Mouse (Mus musculus): ENCODE results near the gene Abl1. TPM values are rescaled to one million over a fixed set of nuclear protein-coding genes. Genes with fewer than 3 reads are reported as not detected.

The Abl1 gene
- polyA plus RNA-seq, 1 experiment from 2014 or later: 30.2 TPM

DNA sequence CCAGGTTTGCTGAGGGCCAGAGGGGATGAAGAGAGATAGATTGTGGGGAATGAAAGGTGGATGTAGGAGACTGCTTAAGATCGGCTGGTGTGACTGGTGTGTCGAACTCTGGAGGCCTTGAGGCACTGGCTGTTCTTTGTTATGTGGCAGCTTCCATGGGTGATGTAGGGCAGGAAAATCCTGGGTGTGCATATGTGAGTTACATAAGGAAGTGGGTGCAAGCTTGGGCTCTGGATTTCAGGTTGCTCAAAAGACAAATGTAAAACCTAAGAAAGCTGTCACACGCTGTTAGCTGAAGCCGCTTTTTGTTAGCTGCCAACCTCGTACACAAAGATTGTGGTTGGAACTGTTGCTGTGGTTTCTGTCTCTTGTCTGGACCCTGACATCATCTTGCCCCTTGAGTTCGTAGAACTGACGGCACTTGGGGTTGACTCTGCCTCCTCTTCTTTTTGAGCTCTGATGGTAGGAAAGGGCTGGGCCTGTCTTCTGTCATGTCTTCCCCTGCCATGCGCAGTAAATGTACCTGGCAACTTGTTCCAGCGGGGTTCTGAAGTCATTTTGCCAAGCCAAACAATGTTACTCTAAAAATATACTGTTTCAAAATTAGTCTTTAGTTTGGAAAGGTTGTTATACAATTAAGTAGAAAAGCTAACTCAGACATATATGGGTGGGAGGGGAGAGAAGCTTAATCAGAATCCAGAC lies 39.6 kb downstream of the Abl1 start:
- Histone ChIP-seq H3K9me3 (no peaks in the 10 kb centered on the region), H3K27ac (no peak overlapping the region; the same call in 1 of the 2 replicates), H3K4me2 (no peak overlapping the region), H3K4me3 (replicated peaks) (no peak overlapping the region), H3K27me3 (replicated peaks) (no peaks in the 10 kb centered on the region), H3K36me3 (no peaks in the 10 kb centered on the region), H3K9ac (no peak overlapping the region), H3K4me1 (0 out of 2 replicates have a peak, but pooled peaks cover 5% of the 10 kb centered on the region)
- no peak for ATAC-seq (ENCODE audit: insufficient read depth, low FRiP score, low read depth)
- WGBS: 72% methylated on average over 9 of the region's 9 CpGs

- H3K4me3 ChIP-seq (replicated peaks): no peak overlapping the region
- 74% methylated on average over 5 of the region's 5 CpGs for WGBS
- no peak overlapping the region for H3K27ac ChIP-seq
- H3K4me2 ChIP-seq: no peak overlapping the region
- H3K9me3 ChIP-seq: no peaks in the 10 kb centered on the region
- H3K9ac ChIP-seq: no peak overlapping the region
- no peaks in the 10 kb centered on the region for H3K27me3 ChIP-seq (replicated peaks)
- 0 out of 2 replicates have a peak, but pooled peaks cover 5% of the 10 kb centered on the region for H3K4me1 ChIP-seq
- H3K36me3 ChIP-seq: no peaks in the 10 kb centered on the region
- no peak for ATAC-seq (ENCODE audit: insufficient read depth, low FRiP score, low read depth)
Measured at GRCm38 (mm10) chr2:31730640-31731039, 42.5 kb downstream of the Abl1 start.

GRCm38 (mm10) chr2:31732497-31732896 lies 44.3 kb downstream of the Abl1 start:
- ATAC-seq (ENCODE audit: insufficient read depth, low FRiP score, low read depth): no peak
- no peaks in the 10 kb centered on the region for H3K36me3 ChIP-seq
- no peak overlapping the region for H3K4me3 ChIP-seq (replicated peaks)
- 58% methylated on average over 3 of the region's 3 CpGs for WGBS
- H3K27ac ChIP-seq: 0 out of 2 replicates have a peak overlapping the region, but pooled peaks have one; percentile 7
- H3K4me2 ChIP-seq: no peak overlapping the region
- H3K27me3 ChIP-seq (replicated peaks): no peaks in the 10 kb centered on the region
- H3K4me1 ChIP-seq: 0 out of 2 replicates have a peak, but pooled peaks cover 3% of the 10 kb centered on the region
- H3K9me3 ChIP-seq: no peaks in the 10 kb centered on the region
- H3K9ac ChIP-seq: no peak overlapping the region

- no peak overlapping the region for H3K4me3 ChIP-seq (replicated peaks)
- ATAC-seq (ENCODE audit: insufficient read depth, low FRiP score, low read depth): 0 out of 2 replicates have a peak, but pooled peaks have one; percentile 22
- H3K4me2 ChIP-seq: no peak overlapping the region
- H3K4me1 ChIP-seq: no peaks in the 10 kb centered on the region
- no peaks in the 10 kb centered on the region for H3K36me3 ChIP-seq
- H3K27ac ChIP-seq: no peak overlapping the region
- H3K27me3 ChIP-seq (replicated peaks): no peaks in the 10 kb centered on the region
- H3K9ac ChIP-seq: no peak overlapping the region
- no peaks in the 10 kb centered on the region for H3K9me3 ChIP-seq
- 49% methylated on average over 5 of the region's 5 CpGs for WGBS
Measured at GRCm38 (mm10) chr2:31733558-31733957, 45.4 kb downstream of the Abl1 start.

- no peak for ATAC-seq (ENCODE audit: insufficient read depth, low FRiP score, low read depth)
- no peaks in the 10 kb centered on the region for H3K9me3 ChIP-seq
- H3K4me3 ChIP-seq (replicated peaks): no peak overlapping the region
- 67% methylated on average over 3 of the region's 3 CpGs for WGBS
- H3K4me2 ChIP-seq: no peak overlapping the region
- no peak overlapping the region for H3K27ac ChIP-seq
- no peaks in the 10 kb centered on the region for H3K36me3 ChIP-seq
- 0 out of 2 replicates have a peak, but pooled peaks cover 4% of the 10 kb centered on the region for H3K4me1 ChIP-seq
- H3K27me3 ChIP-seq (replicated peaks): no peaks in the 10 kb centered on the region
- H3K9ac ChIP-seq: no peak overlapping the region
Measured at GRCm38 (mm10) chr2:31739041-31739440, 50.9 kb downstream of the Abl1 start.

DNA sequence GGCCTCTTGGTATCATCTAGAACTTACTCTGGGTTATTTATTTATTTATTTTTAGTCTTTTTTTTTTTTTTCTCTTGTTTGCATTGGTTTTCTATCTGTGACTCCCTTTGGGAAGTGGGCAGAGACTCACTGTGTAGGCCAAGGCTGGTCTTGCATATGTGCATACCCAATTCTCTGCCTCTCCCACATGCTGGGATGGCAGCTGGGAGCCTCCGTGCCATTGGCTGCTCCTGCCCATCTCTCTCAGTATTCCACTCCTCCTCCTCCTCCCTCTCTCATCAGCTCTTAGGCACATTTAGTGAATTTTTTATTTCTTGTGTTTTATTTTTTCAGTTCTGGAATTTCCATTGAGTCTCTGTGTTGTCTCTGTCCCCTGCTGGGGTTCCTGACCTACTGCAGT lies 53.6 kb downstream of the Abl1 start:
- peak overlapping the region; percentile 27; the same call in 1 of the 2 replicates for H3K27ac ChIP-seq
- no peaks in the 10 kb centered on the region for H3K36me3 ChIP-seq
- H3K4me3 ChIP-seq (replicated peaks): no peak overlapping the region
- H3K9me3 ChIP-seq: no peaks in the 10 kb centered on the region
- WGBS: 73% methylated on average over 1 of the region's 1 CpGs
- 0 out of 2 replicates have a peak, but pooled peaks cover 6% of the 10 kb centered on the region for H3K4me1 ChIP-seq
- no peak for ATAC-seq (ENCODE audit: insufficient read depth, low FRiP score, low read depth)
- H3K4me2 ChIP-seq: no peak overlapping the region
- no peak overlapping the region for H3K9ac ChIP-seq
- H3K27me3 ChIP-seq (replicated peaks): no peaks in the 10 kb centered on the region

DNA sequence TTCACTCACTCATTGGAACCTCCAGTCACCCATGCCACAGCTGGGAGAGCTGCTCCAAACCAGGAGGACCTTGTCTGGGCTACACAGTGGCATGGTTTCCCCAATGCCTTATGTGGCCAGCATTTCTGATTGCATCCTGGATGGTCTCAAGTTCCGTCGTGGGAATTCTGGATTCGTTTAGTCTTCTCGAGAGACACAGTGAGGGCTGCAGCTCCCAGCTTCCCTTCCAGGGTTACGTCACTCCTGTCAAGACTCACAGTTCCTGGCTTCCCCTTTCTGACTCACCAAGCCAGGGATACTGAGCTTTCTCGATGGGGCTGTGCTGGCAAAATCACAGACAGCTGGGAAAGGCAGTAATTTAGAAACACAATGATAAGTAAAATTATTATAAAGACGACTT lies 54.0 kb downstream of the Abl1 start:
- H3K27me3 ChIP-seq (replicated peaks): no peaks in the 10 kb centered on the region
- no peak overlapping the region for H3K4me3 ChIP-seq (replicated peaks)
- H3K9me3 ChIP-seq: no peaks in the 10 kb centered on the region
- no peak for ATAC-seq (ENCODE audit: insufficient read depth, low FRiP score, low read depth)
- no peak overlapping the region for H3K4me2 ChIP-seq
- H3K27ac ChIP-seq: peak overlapping the region; percentile 27; the same call in 1 of the 2 replicates
- H3K9ac ChIP-seq: no peak overlapping the region
- WGBS: 27% methylated on average over 7 of the region's 7 CpGs
- peaks cover 6% of the 10 kb centered on the region; the same call in 1 of the 2 replicates for H3K4me1 ChIP-seq
- no peaks in the 10 kb centered on the region for H3K36me3 ChIP-seq

- Histone ChIP-seq H3K36me3 (no peaks in the 10 kb centered on the region), H3K4me2 (no peak overlapping the region), H3K27ac (no peak overlapping the region), H3K27me3 (replicated peaks) (no peaks in the 10 kb centered on the region), H3K4me1 (peaks cover 32% of the 10 kb centered on the region), H3K9me3 (no peaks in the 10 kb centered on the region), H3K9ac (no peak overlapping the region), H3K4me3 (replicated peaks) (no peak overlapping the region)
- ATAC-seq (ENCODE audit: insufficient read depth, low FRiP score, low read depth): no peak
Measured at GRCm38 (mm10) chr2:31745741-31746243, 57.6 kb downstream of the Abl1 start.

GRCm38 (mm10) chr2:31746835-31747234 lies 58.7 kb downstream of the Abl1 start:
- WGBS: 36% methylated on average over 4 of the region's 4 CpGs
- Histone ChIP-seq H3K4me3 (replicated peaks) (no peak overlapping the region), H3K4me1 (peaks cover 32% of the 10 kb centered on the region), H3K9ac (no peak overlapping the region), H3K27ac (no peak overlapping the region), H3K4me2 (no peak overlapping the region), H3K9me3 (no peaks in the 10 kb centered on the region), H3K36me3 (no peaks in the 10 kb centered on the region), H3K27me3 (replicated peaks) (no peaks in the 10 kb centered on the region)
- ATAC-seq (ENCODE audit: insufficient read depth, low FRiP score, low read depth): no peak

DNA sequence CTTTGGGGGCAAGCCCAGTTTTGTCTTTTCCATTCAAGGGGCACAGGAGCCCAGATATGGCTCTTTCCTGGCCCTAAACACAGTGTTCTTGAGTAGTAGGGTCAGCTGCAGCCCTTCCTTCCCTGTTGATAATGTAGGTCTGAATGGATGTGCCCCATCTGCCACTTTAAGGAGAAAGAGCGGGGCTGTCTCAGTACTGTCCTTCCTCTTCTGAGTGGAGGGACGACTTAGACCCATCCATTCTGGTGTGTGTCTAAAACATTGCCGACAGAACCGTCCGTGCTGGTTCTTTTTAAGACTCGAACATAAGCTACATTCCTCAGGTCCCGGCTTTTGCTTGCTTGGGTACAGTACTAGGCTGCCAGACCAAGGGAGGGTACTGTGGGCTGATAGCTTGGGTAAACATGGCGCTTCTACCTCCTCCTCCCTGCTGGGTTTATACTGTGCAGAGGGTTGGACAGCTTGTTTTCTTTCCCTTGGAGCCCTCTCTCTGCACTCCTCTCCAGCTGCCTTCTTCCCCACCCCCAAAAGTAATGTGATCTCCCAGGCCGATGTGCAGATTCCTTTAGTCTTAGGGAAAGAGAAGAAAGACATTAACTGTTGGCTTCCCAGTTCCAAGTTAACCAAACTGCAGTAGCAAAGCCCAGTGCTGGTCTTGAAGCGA lies 61.0 kb downstream of the Abl1 start:
- 13% methylated on average over 10 of the region's 10 CpGs for WGBS
- Histone ChIP-seq H3K27ac (peak overlapping the region; percentile 95), H3K9me3 (no peaks in the 10 kb centered on the region), H3K9ac (no peak overlapping the region), H3K27me3 (replicated peaks) (no peaks in the 10 kb centered on the region), H3K4me3 (replicated peaks) (peak overlapping the region; percentile 25), H3K4me1 (peaks cover 32% of the 10 kb centered on the region), H3K36me3 (no peaks in the 10 kb centered on the region), H3K4me2 (peak overlapping the region; percentile 51)
- ATAC-seq (ENCODE audit: insufficient read depth, low FRiP score, low read depth): peak; percentile 95

GRCm38 (mm10) chr2:31750133-31750532 lies 62.0 kb downstream of the Abl1 start:
- WGBS: 71% methylated on average over 5 of the region's 5 CpGs
- Histone ChIP-seq H3K36me3 (no peaks in the 10 kb centered on the region), H3K9me3 (no peaks in the 10 kb centered on the region), H3K27me3 (replicated peaks) (no peaks in the 10 kb centered on the region), H3K4me1 (peaks cover 30% of the 10 kb centered on the region), H3K4me2 (no peak overlapping the region), H3K4me3 (replicated peaks) (no peak overlapping the region), H3K27ac (0 out of 2 replicates have a peak overlapping the region, but pooled peaks have one; percentile 95), H3K9ac (no peak overlapping the region)
- no peak for ATAC-seq (ENCODE audit: insufficient read depth, low FRiP score, low read depth)

DNA sequence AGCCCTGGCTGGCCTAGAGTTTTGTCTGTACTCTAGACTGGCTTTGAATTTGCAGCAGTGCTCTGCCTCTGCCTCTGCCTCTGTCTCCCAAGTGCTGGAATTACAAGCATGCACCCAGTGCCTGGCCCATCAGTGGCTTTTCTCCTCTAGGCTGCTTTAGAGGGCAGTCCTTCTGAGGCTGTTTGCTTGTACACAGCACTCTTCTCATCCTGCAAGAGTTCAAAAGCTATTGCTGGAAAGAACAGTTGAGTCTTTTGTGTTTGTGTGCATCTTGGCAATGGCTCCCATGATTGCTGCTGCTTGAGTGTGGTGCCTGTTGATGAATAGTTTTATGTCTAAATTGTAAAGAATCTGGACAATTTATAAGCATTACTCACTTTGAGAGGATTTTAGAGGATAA lies 69.3 kb downstream of the Abl1 start:
- Histone ChIP-seq H3K4me2 (no peak overlapping the region), H3K36me3 (no peaks in the 10 kb centered on the region), H3K27me3 (replicated peaks) (no peaks in the 10 kb centered on the region), H3K4me3 (replicated peaks) (no peak overlapping the region), H3K9me3 (no peaks in the 10 kb centered on the region), H3K9ac (no peak overlapping the region), H3K27ac (no peak overlapping the region; the same call in 1 of the 2 replicates), H3K4me1 (peaks cover 20% of the 10 kb centered on the region)
- ATAC-seq (ENCODE audit: insufficient read depth, low FRiP score, low read depth): no peak

All from stomach, embryonic 15.5 days (tissue).